Mouse (Mus musculus) embryonic fibroblast, embryonic 13.5 days (primary cell): Measurements from ENCODE around the gene Pfkl. TPM values are rescaled to one million over a fixed set of nuclear protein-coding genes. Genes with fewer than 3 reads are reported as not detected.

ENCODE experiments used
- H3K27ac ChIP-seq: 2 replicates; pipeline ENCODE4 v1.5.1; 2012; ENCODE audit warnings: low read length, control low read depth, inconsistent platforms; ENCODE audit not compliant: insufficient read depth
- H3K4me1 ChIP-seq: 2 replicates; pipeline ENCODE4 v1.6.1; 2011; ENCODE audit warnings: low read length; ENCODE audit not compliant: control insufficient read depth, insufficient read depth
- H3K4me3 ChIP-seq: 2 replicates; pipeline ENCODE4 v1.5.1; 2011; ENCODE audit warnings: mild to moderate bottlenecking, control low read depth, low read length; ENCODE audit not compliant: insufficient read depth
- CTCF ChIP-seq: IDR thresholded peaks from 2 replicates; pipeline ENCODE4 v1.5.1; 2011; ENCODE audit warnings: mild to moderate bottlenecking, control low read depth, low read length, moderate library complexity, borderline replicate concordance; ENCODE audit not compliant: insufficient read depth
- POLR2A ChIP-seq: IDR thresholded peaks from 2 replicates; pipeline ENCODE4 v1.6.1; 2011; ENCODE audit warnings: low read depth, mild to moderate bottlenecking, control low read depth, low read length, moderate library complexity
- polyA plus RNA-seq: library from polyadenylated mRNA; stranded (reverse); fragments of >200 nt; gene quantifications from 2 replicates; pipeline ENCODE4 v1.2.4, GENCODE M21; 2011; ENCODE audit warnings: low read depth; ENCODE audit not compliant: missing spikeins, insufficient read length

Pfkl gene
- polyA plus RNA-seq, 1 experiment, result 46.8 TPM

GRCm38 (mm10) chr10:78002316-78002715 lies 7.6 kb downstream of the Pfkl start:
- H3K4me1 ChIP-seq, result no peaks in the 10 kb centered on the region; the same call in 1 of the 2 replicates
- H3K27ac ChIP-seq, result no peak overlapping the region
- TF ChIP-seq POLR2A (no peak), CTCF (no peak)
- H3K4me3 ChIP-seq, result no peak overlapping the region

GRCm38 (mm10) chr10:78001796-78002195 lies 8.1 kb downstream of the Pfkl start:
- H3K4me3 ChIP-seq, result no peak overlapping the region
- no peak overlapping the region for H3K27ac ChIP-seq
- TF ChIP-seq POLR2A (no peak), CTCF (no peak)
- no peaks in the 10 kb centered on the region for H3K4me1 ChIP-seq

- H3K4me3 ChIP-seq, result no peak overlapping the region
- TF ChIP-seq POLR2A, result no peak
- no peak for TF ChIP-seq CTCF
- no peak overlapping the region for H3K27ac ChIP-seq
- H3K4me1 ChIP-seq, result no peaks in the 10 kb centered on the region
Observed at GRCm38 (mm10) chr10:78000200-78000599, 9.7 kb downstream of the Pfkl start.

GRCm38 (mm10) chr10:77995639-77996038 lies 14.2 kb downstream of the Pfkl start:
- no peaks in the 10 kb centered on the region for H3K4me1 ChIP-seq
- H3K4me3 ChIP-seq, result no peak overlapping the region
- TF ChIP-seq CTCF (no peak), POLR2A (no peak)

GRCm38 (mm10) chr10:77985775-77986174 lies 24.1 kb downstream of the Pfkl start:
- Histone ChIP-seq H3K4me1 (no peaks in the 10 kb centered on the region), H3K4me3 (no peak overlapping the region), H3K27ac (no peak overlapping the region)
- TF ChIP-seq POLR2A (no peak), CTCF (no peak)

More at GRCm38 (mm10) chr10:77995639-77996038, 14.2 kb downstream of the Pfkl start:
- no peak overlapping the region for H3K27ac ChIP-seq

GRCm38 (mm10) chr10:77984660-77985059 lies 25.2 kb downstream of the Pfkl start:
- Histone ChIP-seq H3K4me1 (no peaks in the 10 kb centered on the region), H3K4me3 (no peak overlapping the region), H3K27ac (no peak overlapping the region)
- TF ChIP-seq CTCF (peak; percentile 50; the same call in 1 of the 2 replicates), POLR2A (no peak)

GRCm38 (mm10) chr10:77978351-77979350 lies 31.2 kb downstream of the Pfkl start, which contains the start of gene 1810043G02Rik:
Gene 1810043G02Rik (plus strand): TSS chr10:77978524.
- H3K27ac ChIP-seq, result peak within 1 kb of the TSS; percentile 15; the same call in 1 of the 2 replicates
- TF ChIP-seq POLR2A (peak; percentile 78), CTCF (no peak)
- H3K4me1 ChIP-seq, result peaks cover 7% of the 10 kb centered on the region; the same call in 1 of the 2 replicates
- peak within 1 kb of the TSS; percentile 67 for H3K4me3 ChIP-seq

- TF ChIP-seq POLR2A (no peak), CTCF (no peak)
- H3K4me1 ChIP-seq, result peaks cover 7% of the 10 kb centered on the region; the same call in 1 of the 2 replicates
- H3K27ac ChIP-seq, result no peak overlapping the region
- H3K4me3 ChIP-seq, result no peak overlapping the region
Observed at GRCm38 (mm10) chr10:77976458-77977150, 33.3 kb downstream of the Pfkl start.

GRCm38 (mm10) chr10:77975653-77976052 lies 34.2 kb downstream of the Pfkl start:
- Histone ChIP-seq H3K27ac (no peak overlapping the region), H3K4me3 (no peak overlapping the region), H3K4me1 (peaks cover 7% of the 10 kb centered on the region; the same call in 1 of the 2 replicates)
- TF ChIP-seq CTCF (no peak), POLR2A (no peak)

GRCm38 (mm10) chr10:77974811-77975210 lies 35.1 kb downstream of the Pfkl start:
- H3K4me3 ChIP-seq, result no peak overlapping the region
- H3K27ac ChIP-seq, result no peak overlapping the region
- TF ChIP-seq CTCF (no peak), POLR2A (no peak)
- peaks cover 8% of the 10 kb centered on the region; the same call in 1 of the 2 replicates for H3K4me1 ChIP-seq
